Mouse (Mus musculus): ENCODE measurements around the gene Tnfaip1.
"Not testable (repeated sequence)": the region's sequence is repeated elsewhere in the genome, so short reads cannot be mapped to it uniquely, and the experiment has no call there.

Tnfaip1 gene

GRCm38 (mm10) chr11:78536080-78536689 lies at the start of gene Tnfaip1, which contains the start of gene Ift20:
Gene Tnfaip1, minus strand, starts transcription at chr11:78536332.
Gene Ift20, plus strand, starts transcription at chr11:78536361.
- DNase-seq: peak; percentile 100

- DNase-seq: no peak
These were observed 46.7 kb upstream of the Tnfaip1 start for GRCm38 (mm10) chr11:78582848-78583247.

- no peak for DNase-seq
These were observed 38.8 kb upstream of the Tnfaip1 start for GRCm38 (mm10) chr11:78574975-78575374.

GRCm38 (mm10) chr11:78574536-78574935 lies 38.4 kb upstream of the Tnfaip1 start:
- DNase-seq: no peak

GRCm38 (mm10) chr11:78574031-78574430 lies 37.9 kb upstream of the Tnfaip1 start:
- not testable (repeated sequence) for DNase-seq

GRCm38 (mm10) chr11:78571854-78572253 lies 35.7 kb upstream of the Tnfaip1 start:
- DNase-seq: no peak

- no peak for DNase-seq
These were observed 35.3 kb upstream of the Tnfaip1 start for GRCm38 (mm10) chr11:78571441-78571840.

- no peak for DNase-seq
These were observed 33.7 kb upstream of the Tnfaip1 start for GRCm38 (mm10) chr11:78569806-78570205.

- DNase-seq: no peak
These were observed 32.7 kb upstream of the Tnfaip1 start for GRCm38 (mm10) chr11:78568827-78569226.

GRCm38 (mm10) chr11:78567614-78568013 lies 31.5 kb upstream of the Tnfaip1 start:
- DNase-seq: no peak

GRCm38 (mm10) chr11:78566775-78567174 lies 30.6 kb upstream of the Tnfaip1 start:
- DNase-seq: peak; percentile 84

GRCm38 (mm10) chr11:78560447-78560846 lies 24.3 kb upstream of the Tnfaip1 start:
- peak; percentile 92 for DNase-seq

GRCm38 (mm10) chr11:78557241-78557640 lies 21.1 kb upstream of the Tnfaip1 start:
- DNase-seq: no peak

GRCm38 (mm10) chr11:78556070-78556469 lies 19.9 kb upstream of the Tnfaip1 start:
- DNase-seq: no peak

- no peak for DNase-seq
These were observed 19.5 kb upstream of the Tnfaip1 start for GRCm38 (mm10) chr11:78555623-78556022.

- no peak for DNase-seq
These were observed 14.9 kb upstream of the Tnfaip1 start for GRCm38 (mm10) chr11:78551059-78551398.

GRCm38 (mm10) chr11:78550168-78551058 lies 14.3 kb upstream of the Tnfaip1 start, which contains the start of gene Tmem97:
Gene Tmem97, minus strand, starts transcription at chr11:78550777.
- peak; percentile 98 for DNase-seq

- no peak for DNase-seq
These were observed 13.4 kb upstream of the Tnfaip1 start for GRCm38 (mm10) chr11:78549491-78549987.

- DNase-seq: no peak
These were observed 11.8 kb upstream of the Tnfaip1 start for GRCm38 (mm10) chr11:78547718-78548460.

GRCm38 (mm10) chr11:78545181-78545580 lies 9.0 kb upstream of the Tnfaip1 start:
- no peak for DNase-seq

GRCm38 (mm10) chr11:78544449-78545111 lies 8.4 kb upstream of the Tnfaip1 start:
- DNase-seq: no peak

GRCm38 (mm10) chr11:78540358-78540757 lies 4.2 kb upstream of the Tnfaip1 start:
- DNase-seq: peak; percentile 66

- no peak for DNase-seq
These were observed 555 bp upstream of the Tnfaip1 start for GRCm38 (mm10) chr11:78536690-78537084.

Data from lung, postnatal 36 days (tissue).